Mouse (Mus musculus) adipocyte (in vitro differentiated cells): ENCODE data around the gene Psg16.
A peak's percentile ranks its signal among the peaks of the same experiment; 100 is the strongest.

Source experiments
- DNase-seq: peaks from one replicate; pipeline ENCODE4 v3.0.0-alpha.2; 2016; ENCODE audit warnings: low spot score

The Psg16 gene

GRCm38 (mm10) chr7:17073904-17074615 lies at the start of gene Psg16:
TSS of gene Psg16 (plus strand) at chr7:17074040.
- DNase-seq, result peak; percentile 50

- no peak for DNase-seq
These were observed 49.7 kb upstream of the Psg16 start for GRCm38 (mm10) chr7:17024141-17024540.

GRCm38 (mm10) chr7:17024814-17025504 lies 48.9 kb upstream of the Psg16 start:
- peak; percentile 21 for DNase-seq

GRCm38 (mm10) chr7:17025505-17025894 lies 48.3 kb upstream of the Psg16 start:
- DNase-seq, result no peak

- DNase-seq, result no peak
These were observed 47.8 kb upstream of the Psg16 start for GRCm38 (mm10) chr7:17025896-17026622.

- peak; percentile 75 for DNase-seq
These were observed 46.9 kb upstream of the Psg16 start for GRCm38 (mm10) chr7:17026710-17027587.

- peak; percentile 81 for DNase-seq
These were observed 46.1 kb upstream of the Psg16 start, which contains the start of gene Ppp5c for GRCm38 (mm10) chr7:17027588-17028343. TSS of gene Ppp5c (minus strand) at chr7:17027924.

GRCm38 (mm10) chr7:17028923-17029322 lies 44.9 kb upstream of the Psg16 start:
- DNase-seq, result no peak

- DNase-seq, result no peak
These were observed 43.6 kb upstream of the Psg16 start for GRCm38 (mm10) chr7:17030239-17030638.

GRCm38 (mm10) chr7:17038018-17038695 lies 35.7 kb upstream of the Psg16 start:
- no peak for DNase-seq

GRCm38 (mm10) chr7:17039373-17039772 lies 34.5 kb upstream of the Psg16 start:
- no peak for DNase-seq

- no peak for DNase-seq
These were observed 28.1 kb upstream of the Psg16 start for GRCm38 (mm10) chr7:17045743-17046142.

- no peak for DNase-seq
These were observed 26.7 kb upstream of the Psg16 start for GRCm38 (mm10) chr7:17047041-17047682.

GRCm38 (mm10) chr7:17048431-17049190 lies 25.2 kb upstream of the Psg16 start:
- no peak for DNase-seq

- no peak for DNase-seq
These were observed 23.3 kb upstream of the Psg16 start for GRCm38 (mm10) chr7:17050491-17050890.

GRCm38 (mm10) chr7:17050933-17051594 lies 22.8 kb upstream of the Psg16 start:
- DNase-seq, result peak; percentile 23

GRCm38 (mm10) chr7:17054325-17054989 lies 19.4 kb upstream of the Psg16 start:
- no peak for DNase-seq
